Mouse (Mus musculus): ENCODE measurements around the gene Qk.

DNA sequence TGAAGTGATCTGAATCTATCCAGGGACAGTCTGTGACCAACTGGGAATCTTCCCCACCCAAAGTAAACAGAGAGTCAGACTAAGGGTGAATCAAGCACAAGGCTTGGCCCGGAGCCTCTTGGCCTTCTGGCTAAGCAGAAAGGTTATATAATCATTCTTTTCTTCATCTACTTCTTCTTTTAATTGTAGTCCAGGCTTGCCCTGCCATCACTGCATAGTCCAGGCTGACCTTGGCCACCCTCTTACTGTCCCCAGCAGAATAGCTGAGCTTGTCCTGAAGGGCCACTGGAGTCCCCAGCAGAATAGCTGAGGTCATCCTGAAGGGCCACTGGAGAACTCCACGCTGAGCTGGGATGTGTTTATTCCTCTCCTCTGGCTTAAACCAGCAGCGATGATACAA is 158.4 kb downstream of the Qk start:
- TF ChIP-seq CTCF (IDR thresholded peaks at IDR 0.05; ENCODE audit: control insufficient read depth, insufficient read depth, insufficient read length) (no peak), FOSL1 (IDR thresholded peaks at IDR 0.05; ENCODE audit: insufficient read depth, low read length, poor library complexity, severe bottlenecking) (no peak), MYOD1 (IDR thresholded peaks at IDR 0.05; ENCODE audit: control insufficient read depth, insufficient read length, low read depth) (no peak), MAX (IDR thresholded peaks at IDR 0.05) (no peak), MYOG (IDR thresholded peaks at IDR 0.05; ENCODE audit: control insufficient read depth, extremely low read depth, insufficient read length) (no peak), USF1 (IDR thresholded peaks at IDR 0.05; ENCODE audit: low read depth) (no peak), CEBPB (IDR thresholded peaks at IDR 0.05; ENCODE audit: low read depth) (no peak)
